Mouse (Mus musculus) neural tube, embryonic 14.5 days (tissue): ENCODE results near the gene Ttc7b. TPM values are rescaled to one million over a fixed set of nuclear protein-coding genes. Genes with fewer than 3 reads are reported as not detected.

Experiments
- ATAC-seq: fragments of 200-750 bp; cut with Nextera tagmentation; 2 replicates; pipeline ENCODE4 v1.8.0; 2017; ENCODE audit warnings: low read depth, mild to moderate bottlenecking, moderate TSS enrichment, moderate library complexity
- H3K27ac ChIP-seq: fragments of 300-500 bp; sonication (generic); 2 replicates; pipeline ENCODE4 v1.5.1; 2014; ENCODE audit warnings: low read depth, mild to moderate bottlenecking, control low read depth, low read length, moderate library complexity, mixed read lengths
- H3K27me3 ChIP-seq: fragments of 300-500 bp; sonication (generic); 2 replicates; pipeline ENCODE4 v1.6.1; 2014; ENCODE audit warnings: low read length; ENCODE audit not compliant: control insufficient read depth, insufficient read depth
- H3K36me3 ChIP-seq: fragments of 300-500 bp; sonication (generic); 2 replicates; pipeline ENCODE4 v1.6.1; 2014; ENCODE audit warnings: low read length, mixed read lengths; ENCODE audit not compliant: control insufficient read depth, insufficient read depth
- H3K4me1 ChIP-seq: fragments of 300-500 bp; sonication (generic); 2 replicates; pipeline ENCODE4 v1.6.1; 2014; ENCODE audit warnings: low read length; ENCODE audit not compliant: control insufficient read depth, insufficient read depth
- H3K4me2 ChIP-seq: fragments of 300-500 bp; sonication (generic); 2 replicates; pipeline ENCODE4 v1.6.1; 2014; ENCODE audit warnings: mild to moderate bottlenecking, low read depth, low read length, control low read depth
- H3K4me3 ChIP-seq: fragments of 300-500 bp; sonication (generic); 2 replicates; pipeline ENCODE4 v1.5.1; 2014; ENCODE audit warnings: low read depth, low read length, control low read depth, mixed read lengths
- H3K9ac ChIP-seq: fragments of 300-500 bp; sonication (generic); replicated peaks from 2 replicates; pipeline ENCODE4 v1.6.1; 2014; ENCODE audit warnings: low read depth, mild to moderate bottlenecking, control low read depth, low read length, mixed read lengths
- H3K9me3 ChIP-seq: fragments of 300-500 bp; sonication (generic); 2 replicates; pipeline ENCODE4 v1.6.1; 2016; ENCODE audit warnings: low read length; ENCODE audit not compliant: control insufficient read depth
- WGBS: fragments of 180-500 bp; shearing (Covaris S2); extraction: QIAGEN DNeasy Blood & Tissue Kit; methylation state at CpG from one replicate; pipeline ENCODE4 v1.1.7; 2014; 5-methylcytosine and 5-hydroxymethylcytosine counted together
- polyA plus RNA-seq: library from polyadenylated mRNA; unstranded; fragments of >200 nt; fragmentation: Nextera tagmentation; extraction: Ambion mirVana; gene quantifications from 2 replicates; pipeline ENCODE4 v1.2.1, GENCODE M21; 2014

Ttc7b gene
- polyA plus RNA-seq, 1 experiment from 2014 or later = 14.0 TPM

DNA sequence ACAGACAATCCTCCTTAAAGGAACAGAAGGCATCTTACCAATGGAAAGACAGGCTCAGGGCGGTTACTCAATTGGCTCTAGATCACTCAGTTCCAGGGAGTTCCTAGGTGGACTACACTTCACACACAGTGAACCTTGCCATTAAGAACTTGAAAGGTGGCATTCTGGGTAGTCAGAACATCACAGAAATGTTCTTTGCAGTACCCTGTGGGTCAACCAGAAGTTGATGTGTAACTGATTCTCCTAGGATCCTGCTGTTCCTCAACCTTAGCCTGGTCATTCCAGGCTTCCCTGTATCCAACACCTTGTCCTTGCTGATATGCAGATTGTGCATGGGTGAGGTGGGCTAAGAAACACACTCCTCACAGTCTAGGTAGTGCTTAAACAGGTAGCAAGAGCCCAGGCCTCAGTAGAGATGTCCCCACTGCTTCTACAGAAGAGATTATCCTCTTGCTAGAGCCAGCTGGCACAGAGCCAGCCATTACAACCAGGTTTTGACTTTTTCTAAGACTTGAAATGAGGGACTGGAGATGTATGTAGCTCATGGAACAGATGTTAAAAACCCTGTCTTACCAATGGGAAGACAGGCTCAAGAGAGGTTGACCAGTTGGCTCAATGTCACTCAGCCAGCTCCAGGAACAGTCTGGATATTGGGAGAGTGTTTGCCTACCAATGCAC lies 4.3 kb downstream of the Ttc7b start:
- Histone ChIP-seq H3K27ac (no peak overlapping the region), H3K27me3 (no peaks in the 10 kb centered on the region), H3K36me3 (no peaks in the 10 kb centered on the region), H3K4me3 (no peak overlapping the region), H3K9me3 (no peaks in the 10 kb centered on the region), H3K4me2 (no peak overlapping the region), H3K9ac (no peak overlapping the region), H3K4me1 (peaks cover 10% of the 10 kb centered on the region)
- ATAC-seq = no peak
- 100% methylated on average over 1 of the region's 1 CpGs for WGBS

DNA sequence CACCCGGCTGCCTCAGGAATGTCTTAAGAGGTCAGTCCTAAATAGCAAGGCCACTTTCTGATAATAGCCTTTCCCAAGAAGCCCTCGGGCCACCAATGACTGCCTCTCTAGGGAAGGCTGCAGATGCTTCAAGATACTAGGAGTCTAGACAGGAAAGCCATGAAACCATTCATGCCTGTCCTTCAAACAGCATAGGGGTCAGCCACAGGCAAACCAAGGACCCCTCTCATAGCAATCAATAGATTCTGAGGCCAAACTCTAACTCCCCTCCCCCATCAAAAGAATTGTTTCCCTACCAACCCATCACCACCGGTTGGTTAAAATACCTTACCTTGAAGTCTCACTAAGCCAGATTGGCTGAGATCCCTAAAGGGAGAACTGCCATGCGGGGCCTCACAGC lies 5.1 kb downstream of the Ttc7b start:
- Histone ChIP-seq H3K4me3 (no peak overlapping the region), H3K9me3 (no peaks in the 10 kb centered on the region), H3K27me3 (no peaks in the 10 kb centered on the region), H3K4me1 (peaks cover 10% of the 10 kb centered on the region), H3K36me3 (no peaks in the 10 kb centered on the region), H3K4me2 (no peak overlapping the region), H3K27ac (no peak overlapping the region), H3K9ac (no peak overlapping the region)
- WGBS = 89% methylated on average over 4 of the region's 4 CpGs
- ATAC-seq = no peak

DNA sequence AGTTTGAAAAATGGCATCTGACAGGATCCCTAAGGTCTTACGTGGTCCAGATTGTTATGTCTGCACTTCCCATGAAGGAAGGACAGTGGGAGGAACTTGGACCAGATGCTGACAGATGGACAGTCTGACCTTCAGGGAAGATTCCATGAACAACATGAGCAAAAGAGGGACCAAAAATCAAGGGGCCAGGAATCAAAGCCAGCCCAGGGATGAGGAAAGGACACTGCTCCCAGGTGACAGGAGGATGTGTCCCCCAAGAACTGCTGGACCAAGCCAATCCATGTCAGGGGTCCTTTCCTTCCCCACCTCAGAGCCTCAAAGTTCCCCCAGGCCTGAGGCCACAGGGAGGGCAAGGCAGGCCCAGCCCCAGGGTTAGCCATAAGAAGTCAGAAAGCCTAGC lies 6.0 kb downstream of the Ttc7b start:
- 73% methylated on average over 1 of the region's 1 CpGs for WGBS
- H3K9ac ChIP-seq = no peak overlapping the region
- H3K4me1 ChIP-seq = peaks cover 9% of the 10 kb centered on the region
- H3K4me2 ChIP-seq = no peak overlapping the region
- H3K27me3 ChIP-seq = no peaks in the 10 kb centered on the region
- no peak for ATAC-seq
- H3K27ac ChIP-seq = no peak overlapping the region
- H3K4me3 ChIP-seq = no peak overlapping the region
- H3K9me3 ChIP-seq = no peaks in the 10 kb centered on the region
- H3K36me3 ChIP-seq = no peaks in the 10 kb centered on the region

DNA sequence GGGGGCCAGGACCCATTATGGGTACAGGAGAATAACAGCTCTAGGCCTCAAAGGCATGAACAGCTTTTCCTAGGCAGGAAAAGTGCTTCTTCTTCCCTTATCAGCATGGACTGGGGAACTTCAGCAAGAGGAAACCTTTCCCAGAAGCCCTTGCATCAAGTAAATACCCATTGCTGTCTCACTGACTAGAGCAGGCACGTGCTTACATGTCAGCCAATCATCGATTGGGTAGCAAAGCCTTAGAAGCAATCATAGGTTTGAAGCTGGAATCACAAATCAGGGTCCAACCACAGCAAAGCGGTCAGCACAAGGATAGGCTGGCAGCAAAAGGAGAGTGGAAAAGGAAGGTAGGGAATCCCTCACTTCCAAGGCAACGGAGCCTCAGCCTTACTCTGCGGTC lies 7.5 kb downstream of the Ttc7b start:
- Histone ChIP-seq H3K9me3 (no peaks in the 10 kb centered on the region), H3K36me3 (no peaks in the 10 kb centered on the region), H3K27ac (no peak overlapping the region), H3K4me2 (no peak overlapping the region), H3K4me1 (no peaks in the 10 kb centered on the region), H3K4me3 (no peak overlapping the region), H3K27me3 (no peaks in the 10 kb centered on the region), H3K9ac (no peak overlapping the region)
- no peak for ATAC-seq
- 94% methylated on average over 5 of the region's 5 CpGs for WGBS

DNA sequence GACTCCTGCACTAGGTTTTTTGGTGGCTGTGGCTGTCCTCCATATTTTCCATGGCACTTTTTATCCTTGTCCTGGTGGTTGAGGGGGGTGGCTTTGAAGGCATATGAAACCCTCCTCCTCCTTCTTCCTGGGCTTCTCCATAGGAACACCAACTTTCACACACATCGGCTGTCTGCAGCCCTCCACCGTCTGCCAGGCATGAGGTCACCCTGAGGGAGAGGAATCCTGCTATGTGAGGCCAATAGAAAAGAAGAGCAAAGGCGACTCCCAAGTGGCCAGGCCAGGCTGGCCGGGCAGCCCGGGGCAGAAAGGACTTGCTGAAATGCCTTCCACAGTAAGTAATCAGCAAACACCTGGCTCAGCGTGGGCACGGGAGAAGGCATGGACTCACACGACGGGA lies 8.0 kb downstream of the Ttc7b start:
- no peak overlapping the region for H3K27ac ChIP-seq
- no peaks in the 10 kb centered on the region for H3K27me3 ChIP-seq
- H3K9me3 ChIP-seq = no peaks in the 10 kb centered on the region
- no peak overlapping the region for H3K4me3 ChIP-seq
- no peaks in the 10 kb centered on the region for H3K4me1 ChIP-seq
- no peaks in the 10 kb centered on the region for H3K36me3 ChIP-seq
- H3K9ac ChIP-seq = no peak overlapping the region
- WGBS = 85% methylated on average over 9 of the region's 9 CpGs
- no peak for ATAC-seq
- H3K4me2 ChIP-seq = no peak overlapping the region

DNA sequence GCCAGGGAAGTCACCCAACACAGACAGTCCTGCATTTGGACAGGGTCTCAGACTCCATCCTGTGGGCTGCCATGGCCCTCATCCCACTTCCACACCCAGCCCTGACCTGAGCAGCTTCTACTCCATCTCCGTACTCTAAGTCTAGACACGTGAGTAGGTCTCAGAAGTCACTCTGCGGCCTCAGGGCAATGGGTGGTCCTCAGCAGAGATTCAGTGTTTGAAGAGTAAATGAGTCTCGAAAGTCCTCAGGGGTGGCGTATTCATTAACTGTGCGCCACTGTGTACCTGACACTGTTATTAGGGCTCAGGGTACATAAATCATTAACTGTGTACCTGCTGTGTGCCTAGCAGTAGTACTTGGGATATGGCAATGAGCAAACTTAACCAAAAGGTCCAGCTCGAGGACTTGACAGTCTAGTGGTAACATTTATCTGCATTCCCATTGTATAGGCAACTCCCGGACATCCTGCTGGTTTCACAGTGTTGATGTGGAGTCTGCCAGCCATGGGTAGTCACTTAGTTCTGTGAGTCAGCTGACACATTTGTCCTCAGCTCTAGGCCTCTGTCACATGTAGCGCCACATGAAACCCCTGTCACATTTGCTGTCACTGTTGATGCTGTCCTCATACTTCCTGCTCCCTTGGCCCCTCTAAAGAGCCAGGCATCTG lies 10.9 kb downstream of the Ttc7b start:
- Histone ChIP-seq H3K4me3 (no peak overlapping the region), H3K4me1 (no peaks in the 10 kb centered on the region), H3K9ac (no peak overlapping the region), H3K36me3 (no peaks in the 10 kb centered on the region), H3K9me3 (no peaks in the 10 kb centered on the region), H3K27me3 (no peaks in the 10 kb centered on the region), H3K27ac (no peak overlapping the region), H3K4me2 (no peak overlapping the region)
- no peak for ATAC-seq
- WGBS = 82% methylated on average over 9 of the region's 9 CpGs

DNA sequence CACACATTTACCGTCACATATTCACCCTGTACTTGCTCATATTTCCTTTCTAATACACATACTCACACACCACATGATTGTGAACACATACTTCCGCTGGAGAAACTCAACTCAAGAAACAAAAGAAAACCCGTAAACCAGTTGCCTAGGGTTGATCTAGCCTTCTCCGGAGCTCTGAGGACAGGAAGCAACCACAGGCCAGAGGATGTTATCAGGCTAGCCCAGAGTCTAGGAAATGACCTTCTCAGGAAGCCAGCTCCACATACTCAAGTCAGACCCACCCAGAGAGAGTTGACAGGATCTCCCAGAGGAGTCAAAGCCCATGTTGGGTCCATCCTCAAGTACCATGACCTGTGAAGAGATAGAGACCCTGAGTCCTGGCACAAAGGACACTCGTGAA lies 12.0 kb downstream of the Ttc7b start:
- Histone ChIP-seq H3K9me3 (no peaks in the 10 kb centered on the region), H3K27me3 (no peaks in the 10 kb centered on the region), H3K36me3 (no peaks in the 10 kb centered on the region), H3K4me2 (no peak overlapping the region), H3K4me3 (no peak overlapping the region), H3K27ac (no peak overlapping the region), H3K9ac (no peak overlapping the region), H3K4me1 (no peaks in the 10 kb centered on the region)
- 92% methylated on average over 5 of the region's 5 CpGs for WGBS
- no peak for ATAC-seq

DNA sequence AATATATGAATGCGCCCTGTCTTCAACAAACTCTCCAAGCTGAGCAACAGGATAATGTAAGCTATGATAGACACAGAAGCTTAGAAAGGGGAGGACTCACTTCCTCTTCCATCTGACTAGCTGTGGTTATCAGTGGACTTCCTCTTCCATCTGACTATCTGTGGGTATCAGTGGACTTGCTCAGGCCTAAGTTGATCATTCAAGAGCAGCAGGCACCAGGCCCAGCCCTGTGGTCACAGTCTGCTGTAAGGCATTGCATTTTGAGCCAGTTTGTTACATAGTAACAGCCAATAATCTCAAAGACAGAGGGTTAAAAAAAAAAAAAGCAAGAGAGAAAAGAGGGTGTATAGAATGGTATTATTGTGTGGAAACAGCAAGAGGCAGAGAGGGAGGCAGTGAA lies 15.1 kb downstream of the Ttc7b start:
- no peak overlapping the region for H3K27ac ChIP-seq
- no peaks in the 10 kb centered on the region for H3K27me3 ChIP-seq
- no peak overlapping the region for H3K9ac ChIP-seq
- H3K9me3 ChIP-seq = no peaks in the 10 kb centered on the region
- no peaks in the 10 kb centered on the region for H3K4me1 ChIP-seq
- no peak for ATAC-seq
- 97% methylated on average over 1 of the region's 1 CpGs for WGBS
- no peak overlapping the region for H3K4me2 ChIP-seq
- H3K36me3 ChIP-seq = no peaks in the 10 kb centered on the region
- no peak overlapping the region for H3K4me3 ChIP-seq

DNA sequence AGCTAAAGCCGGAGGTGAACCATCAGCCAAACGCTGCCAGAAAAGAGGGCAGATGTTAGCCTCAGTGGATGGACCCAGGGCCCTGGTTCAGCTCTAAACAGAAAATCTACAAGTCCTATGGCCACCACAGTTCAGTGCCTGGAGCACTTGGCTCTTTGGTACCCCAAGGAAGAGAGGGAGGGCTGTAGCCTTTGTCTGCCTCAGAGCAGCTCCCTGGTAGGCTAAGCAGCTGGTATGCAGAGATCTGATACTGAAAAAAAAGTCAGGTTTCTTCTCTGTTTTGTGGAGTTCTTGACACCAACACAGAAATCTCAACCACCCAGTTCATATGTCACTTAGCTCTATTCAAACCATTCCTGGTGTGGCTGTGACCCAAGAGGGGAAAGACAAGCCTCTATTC lies 16.0 kb downstream of the Ttc7b start:
- Histone ChIP-seq H3K27ac (no peak overlapping the region), H3K27me3 (no peaks in the 10 kb centered on the region)
- ATAC-seq = no peak

More for the DNA sequence above, 16.0 kb downstream of the Ttc7b start:
- Histone ChIP-seq H3K9ac (no peak overlapping the region), H3K4me1 (no peaks in the 10 kb centered on the region), H3K4me3 (no peak overlapping the region), H3K4me2 (no peak overlapping the region), H3K36me3 (no peaks in the 10 kb centered on the region), H3K9me3 (no peaks in the 10 kb centered on the region)
- 92% methylated on average over 2 of the region's 2 CpGs for WGBS
